Mouse (Mus musculus) lung, postnatal 0 days (tissue): ENCODE data around the gene Rpusd3. TPM values are rescaled to one million over a fixed set of nuclear protein-coding genes. Genes with fewer than 3 reads are reported as not detected.

Experiments used
- ATAC-seq: fragments of 200-750 bp; cut with Nextera tagmentation; 2 replicates; pipeline ENCODE4 v1.8.0; 2017; ENCODE audit warnings: moderate library complexity
- DNase-seq: peaks from one replicate; pipeline ENCODE4 v3.0.0-alpha.2; 2016; ENCODE audit warnings: low spot score
- H3K27ac ChIP-seq: fragments of 300-500 bp; sonication (generic); 2 replicates; pipeline ENCODE4 v1.5.1; 2014; ENCODE audit warnings: antibody characterized with exemption, mild to moderate bottlenecking, low read length, mixed read lengths
- H3K27me3 ChIP-seq: fragments of 300-500 bp; sonication (generic); replicated peaks from 2 replicates; pipeline ENCODE4 v1.6.1; 2014; ENCODE audit warnings: low read length, mixed read lengths; ENCODE audit not compliant: insufficient read depth
- H3K36me3 ChIP-seq: fragments of 300-500 bp; sonication (generic); 2 replicates; pipeline ENCODE4 v1.6.1; 2014; ENCODE audit warnings: low read length, mixed read lengths; ENCODE audit not compliant: insufficient read depth
- H3K4me1 ChIP-seq: fragments of 300-500 bp; sonication (generic); 2 replicates; pipeline ENCODE4 v1.6.1; 2014; ENCODE audit warnings: antibody characterized with exemption, low read depth, low read length, mixed read lengths; ENCODE audit not compliant: insufficient read depth
- H3K4me2 ChIP-seq: fragments of 300-500 bp; sonication (generic); replicated peaks from 2 replicates; pipeline ENCODE4 v1.6.1; 2014; ENCODE audit warnings: low read depth, mild to moderate bottlenecking, low read length, moderate library complexity, mixed read lengths
- H3K4me3 ChIP-seq: fragments of 300-500 bp; sonication (generic); 2 replicates; pipeline ENCODE4 v1.5.1; 2014; ENCODE audit warnings: low read depth, low read length
- H3K9ac ChIP-seq: fragments of 300-500 bp; sonication (generic); replicated peaks from 2 replicates; pipeline ENCODE4 v1.6.1; 2014; ENCODE audit warnings: low read depth, mild to moderate bottlenecking
- H3K9me3 ChIP-seq: fragments of 300-500 bp; sonication (generic); 2 replicates; pipeline ENCODE4 v1.6.1; 2016; ENCODE audit warnings: low read length, mixed read lengths
- CTCF ChIP-seq: IDR thresholded peaks from 2 replicates; pipeline ENCODE4 v1.5.1; 2016; ENCODE audit warnings: antibody characterized with exemption, mild to moderate bottlenecking
- EP300 ChIP-seq: IDR thresholded peaks from 2 replicates; pipeline ENCODE4 v1.6.1; 2016; ENCODE audit warnings: antibody characterized with exemption, mild to moderate bottlenecking, control low read depth
- WGBS: fragments of 180-500 bp; shearing (Covaris S2); extraction: QIAGEN DNeasy Blood & Tissue Kit; methylation state at CpG from one replicate; pipeline ENCODE4 v1.1.7; 2014; 5-methylcytosine and 5-hydroxymethylcytosine counted together
- polyA plus RNA-seq: library from polyadenylated mRNA; unstranded; fragments of >200 nt; fragmentation: Nextera tagmentation; extraction: Ambion mirVana; gene quantifications from 2 replicates; pipeline ENCODE4 v1.2.1, GENCODE M21; 2015

Gene Rpusd3
- polyA plus RNA-seq, 1 experiment from 2014 or later = 11.4 TPM

- H3K36me3 ChIP-seq = peaks cover 56% of the 10 kb centered on the region
- H3K4me2 ChIP-seq = no peak overlapping the region
- DNase-seq (no peak), ATAC-seq (no peak)
- no peak overlapping the region for H3K27ac ChIP-seq
- H3K9ac ChIP-seq = no peak overlapping the region
- H3K27me3 ChIP-seq = no peaks in the 10 kb centered on the region
- TF ChIP-seq EP300 = no peak
- no peak for TF ChIP-seq CTCF
- no peaks in the 10 kb centered on the region for H3K9me3 ChIP-seq
- no peak overlapping the region for H3K4me3 ChIP-seq
- 68% methylated on average over 3 of the region's 3 CpGs for WGBS
- H3K4me1 ChIP-seq = no peaks in the 10 kb centered on the region
These were observed 33.1 kb downstream of the Rpusd3 start for GRCm38 (mm10) chr6:113386025-113386424.

DNA sequence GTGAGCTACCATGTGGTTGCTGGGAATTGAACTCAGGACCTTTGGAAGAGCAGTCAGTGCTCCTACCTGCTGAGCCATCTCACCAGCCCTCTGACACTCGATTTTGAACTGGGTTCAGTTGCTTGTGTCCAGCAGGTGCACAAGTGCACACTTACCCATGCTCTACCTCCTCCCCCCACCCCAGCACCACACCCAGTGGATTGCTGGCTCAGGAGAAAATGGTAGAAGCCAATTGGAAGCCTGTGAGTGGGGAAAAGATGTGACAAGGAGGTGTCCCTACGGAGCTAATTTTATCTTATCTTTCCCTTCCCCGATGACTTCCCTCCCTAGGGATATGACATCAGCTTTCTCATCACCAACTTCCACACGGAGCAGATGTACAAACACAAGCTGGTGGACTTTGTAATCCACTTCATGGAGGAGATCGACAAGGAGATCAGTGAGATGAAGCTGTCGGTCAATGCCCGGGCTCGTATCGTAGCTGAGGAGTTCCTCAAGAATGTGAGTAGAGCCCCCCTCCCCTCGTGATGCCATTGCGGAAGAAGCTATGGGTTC is 33.9 kb downstream of the Rpusd3 start:
- ATAC-seq (no peak), DNase-seq (no peak)
- H3K4me2 ChIP-seq = no peak overlapping the region
- no peaks in the 10 kb centered on the region for H3K4me1 ChIP-seq
- no peak overlapping the region for H3K4me3 ChIP-seq
- 78% methylated on average over 11 of the region's 11 CpGs for WGBS
- no peaks in the 10 kb centered on the region for H3K9me3 ChIP-seq
- no peak for TF ChIP-seq CTCF
- TF ChIP-seq EP300 = no peak
- H3K27ac ChIP-seq = no peak overlapping the region
- no peak overlapping the region for H3K9ac ChIP-seq
- no peaks in the 10 kb centered on the region for H3K27me3 ChIP-seq
- H3K36me3 ChIP-seq = peaks cover 61% of the 10 kb centered on the region

DNA sequence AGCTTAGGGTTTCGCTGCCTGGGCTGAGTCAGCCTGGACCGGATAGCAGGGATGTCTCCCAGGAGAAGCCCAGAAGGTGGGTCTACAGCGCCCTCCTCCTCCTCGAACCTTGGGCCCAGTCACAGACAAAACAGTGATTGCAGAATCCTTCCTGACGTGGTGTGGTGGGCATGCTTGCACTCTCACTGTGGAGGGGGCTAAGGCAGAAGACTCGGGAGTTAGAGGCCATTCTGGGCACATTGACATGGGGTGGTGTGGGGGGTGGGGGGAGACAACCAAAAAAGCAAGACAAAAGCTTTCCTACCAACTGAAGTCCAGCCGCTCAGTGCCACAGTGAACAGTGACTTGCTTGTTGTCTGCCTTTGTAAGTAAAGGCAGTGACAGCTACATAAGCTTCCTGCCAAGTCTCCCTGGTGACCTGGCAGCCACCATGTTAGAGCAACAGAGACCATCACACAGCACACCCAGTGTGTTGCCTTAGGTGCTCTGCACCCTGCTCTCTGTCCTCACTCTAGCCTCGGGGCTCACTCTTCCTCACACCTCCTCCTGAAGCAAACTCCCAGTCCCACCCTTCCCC is 34.7 kb downstream of the Rpusd3 start:
- 93% methylated on average over 8 of the region's 8 CpGs for WGBS
- TF ChIP-seq CTCF = no peak
- Histone ChIP-seq H3K27me3 (no peaks in the 10 kb centered on the region), H3K4me1 (no peaks in the 10 kb centered on the region), H3K9me3 (no peaks in the 10 kb centered on the region), H3K36me3 (peaks cover 54% of the 10 kb centered on the region), H3K9ac (no peak overlapping the region), H3K4me2 (no peak overlapping the region), H3K4me3 (no peak overlapping the region), H3K27ac (no peak overlapping the region)
- no peak for ATAC-seq
- no peak for DNase-seq

- Histone ChIP-seq H3K9ac (no peak overlapping the region), H3K9me3 (no peaks in the 10 kb centered on the region), H3K4me3 (no peak overlapping the region), H3K4me1 (0 out of 2 replicates have a peak, but pooled peaks cover 3% of the 10 kb centered on the region), H3K27me3 (no peaks in the 10 kb centered on the region), H3K4me2 (no peak overlapping the region), H3K27ac (no peak overlapping the region), H3K36me3 (peaks cover 25% of the 10 kb centered on the region)
- WGBS = 91% methylated on average over 11 of the region's 11 CpGs
- DNase-seq (no peak), ATAC-seq (no peak)
- TF ChIP-seq EP300 (no peak), CTCF (peak; percentile 23; the same call in 1 of the 2 replicates)
These were observed 38.7 kb downstream of the Rpusd3 start for GRCm38 (mm10) chr6:113380480-113380879.

DNA sequence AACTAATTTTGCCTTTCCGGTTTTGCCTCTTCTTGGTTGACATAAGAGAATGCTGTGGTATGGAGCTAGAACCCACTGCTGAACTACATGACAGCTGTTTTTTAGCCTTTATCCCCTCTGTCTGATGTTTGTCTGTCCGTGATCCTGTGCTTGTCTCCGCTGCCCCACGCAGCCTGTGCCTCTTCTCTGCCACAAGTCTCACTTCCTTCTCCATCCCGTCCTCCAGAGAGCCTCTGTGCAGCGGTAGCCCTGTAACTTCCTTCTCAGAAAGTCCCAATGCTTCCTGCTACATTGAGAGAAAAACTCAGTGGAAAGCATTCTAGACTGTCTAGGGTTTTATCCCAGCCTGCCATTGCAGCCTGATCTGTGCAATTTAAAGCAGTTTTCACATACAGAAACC is 39.9 kb downstream of the Rpusd3 start:
- TF ChIP-seq CTCF (no peak), EP300 (no peak)
- 56% methylated on average over 6 of the region's 6 CpGs for WGBS
- peak overlapping the region; percentile 82 for H3K4me2 ChIP-seq
- H3K27me3 ChIP-seq = no peaks in the 10 kb centered on the region
- peak; percentile 37 for DNase-seq
- H3K4me1 ChIP-seq = 0 out of 2 replicates have a peak, but pooled peaks cover 3% of the 10 kb centered on the region
- peak overlapping the region; percentile 85; the same call in 1 of the 2 replicates for H3K4me3 ChIP-seq
- H3K27ac ChIP-seq = no peak overlapping the region
- H3K9ac ChIP-seq = no peak overlapping the region
- H3K9me3 ChIP-seq = no peaks in the 10 kb centered on the region
- ATAC-seq = no peak
- H3K36me3 ChIP-seq = peaks cover 24% of the 10 kb centered on the region

DNA sequence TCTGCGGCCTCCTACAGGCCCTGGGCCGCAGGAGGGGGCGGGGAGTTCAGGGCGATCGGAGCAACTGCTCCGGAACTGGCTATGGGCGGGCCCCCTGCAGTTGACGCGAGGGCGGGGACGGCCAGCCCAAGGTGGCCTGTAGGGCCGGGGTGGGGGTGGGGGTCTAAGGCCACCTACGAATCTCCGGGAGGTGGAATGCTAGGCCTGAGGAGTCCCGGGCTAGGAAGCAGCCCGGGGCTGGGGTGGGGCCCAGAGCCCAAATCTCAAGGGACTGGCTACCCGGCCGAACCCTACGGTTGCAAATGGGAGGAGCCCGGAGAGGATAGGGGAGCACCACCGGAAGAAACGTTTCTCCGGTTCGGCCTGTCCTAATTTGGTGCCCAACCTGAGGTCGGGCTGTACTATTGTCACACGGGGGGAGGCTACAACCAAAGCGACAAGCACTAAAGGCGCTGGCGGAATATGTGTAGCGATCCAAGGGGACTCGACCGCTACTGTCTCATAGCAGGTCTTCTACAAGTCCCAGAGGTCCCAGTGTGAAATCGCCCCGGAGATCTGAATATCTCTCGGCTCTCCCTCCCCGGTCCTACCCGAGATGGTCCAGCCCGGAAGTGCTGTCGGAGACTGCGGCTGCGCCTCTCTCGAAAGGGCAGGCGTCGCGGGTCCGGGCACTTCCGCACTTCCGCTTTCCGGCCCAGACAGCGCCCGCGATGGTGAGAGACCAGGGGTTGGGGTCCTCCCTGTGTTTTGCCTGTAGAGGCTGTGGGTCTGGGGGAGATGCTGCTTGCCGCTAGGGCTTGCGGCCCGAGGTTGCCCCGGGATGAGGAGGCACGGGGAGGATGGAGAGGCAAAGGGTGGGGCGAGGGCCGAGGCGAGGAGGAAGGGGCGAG is 41.4 kb downstream of the Rpusd3 start, which contains the start of the genes Tada3 and Arpc4:
TSS of gene Tada3 (minus strand) at position 388 of the 890 bp plus-strand sequence.
TSS of gene Arpc4 (plus strand) at position 620 of the 890 bp plus-strand sequence.
- H3K9ac ChIP-seq = peak within 1 kb of the TSS; percentile 85
- H3K27me3 ChIP-seq = no peaks in the 10 kb centered on the region
- peaks cover 31% of the 10 kb centered on the region for H3K36me3 ChIP-seq
- peak within 1 kb of the TSS; percentile 82 for H3K27ac ChIP-seq
- WGBS = under 1% methylated on average over 58 of the region's 61 CpGs
- peak within 1 kb of the TSS; percentile 85 for H3K4me3 ChIP-seq
- H3K4me1 ChIP-seq = 0 out of 2 replicates have a peak, but pooled peaks cover 3% of the 10 kb centered on the region
- H3K9me3 ChIP-seq = no peaks in the 10 kb centered on the region
- TF ChIP-seq CTCF (peak; percentile 54), EP300 (peak; percentile 85)
- ATAC-seq (peak; percentile 96), DNase-seq (peak; percentile 99)
- peak within 1 kb of the TSS; percentile 82 for H3K4me2 ChIP-seq
